Mouse (Mus musculus) lung, embryonic 16.5 days (tissue): ENCODE results near the gene Eya4. TPM values are rescaled to one million over a fixed set of nuclear protein-coding genes. Genes with fewer than 3 reads are reported as not detected.
A peak's percentile ranks its signal among the peaks of the same experiment; 100 is the strongest.

Experiments used
- ATAC-seq: fragments of 200-750 bp; cut with Nextera tagmentation; 2 replicates; pipeline ENCODE4 v1.8.0; 2017; ENCODE audit warnings: low read depth, mild to moderate bottlenecking, moderate library complexity
- H3K27ac ChIP-seq: fragments of 300-500 bp; sonication (generic); 2 replicates; pipeline ENCODE4 v1.5.1; 2014; ENCODE audit warnings: mild to moderate bottlenecking, control low read depth, low read length
- H3K27me3 ChIP-seq: fragments of 300-500 bp; sonication (generic); 2 replicates; pipeline ENCODE4 v1.6.1; 2014; ENCODE audit warnings: low read depth, low read length, mixed read lengths; ENCODE audit not compliant: control insufficient read depth, insufficient read depth
- H3K36me3 ChIP-seq: fragments of 300-500 bp; sonication (generic); 2 replicates; pipeline ENCODE4 v1.6.1; 2014; ENCODE audit warnings: low read length; ENCODE audit not compliant: control insufficient read depth, insufficient read depth
- H3K4me1 ChIP-seq: fragments of 300-500 bp; sonication (generic); replicated peaks from 2 replicates; pipeline ENCODE4 v1.6.1; 2014; ENCODE audit warnings: low read length, mixed read lengths; ENCODE audit not compliant: control insufficient read depth, insufficient read depth
- H3K4me2 ChIP-seq: fragments of 300-500 bp; sonication (generic); 2 replicates; pipeline ENCODE4 v1.6.1; 2014; ENCODE audit warnings: low read depth, low read length, control low read depth
- H3K4me3 ChIP-seq: fragments of 300-500 bp; sonication (generic); 2 replicates; pipeline ENCODE4 v1.5.1; 2014; ENCODE audit warnings: mild to moderate bottlenecking, low read length, control low read depth
- H3K9ac ChIP-seq: fragments of 300-500 bp; sonication (generic); 2 replicates; pipeline ENCODE4 v1.6.1; 2014; ENCODE audit warnings: low read length, control low read depth
- H3K9me3 ChIP-seq: fragments of 300-500 bp; sonication (generic); 2 replicates; pipeline ENCODE4 v1.6.1; 2016; ENCODE audit warnings: low read length; ENCODE audit not compliant: control insufficient read depth
- WGBS: fragments of 180-500 bp; shearing (Covaris S2); extraction: QIAGEN DNeasy Blood & Tissue Kit; methylation state at CpG from one replicate; pipeline ENCODE4 v1.1.7; 2014; 5-methylcytosine and 5-hydroxymethylcytosine counted together
- polyA plus RNA-seq: library from polyadenylated mRNA; unstranded; fragments of >200 nt; fragmentation: Nextera tagmentation; extraction: Ambion mirVana; gene quantifications from 2 replicates; pipeline ENCODE4 v1.2.1, GENCODE M21; 2015

Eya4 gene
- polyA plus RNA-seq, result 0.70 and 0.78 TPM in 2 replicates

GRCm38 (mm10) chr10:23350011-23350911, at the start of gene Eya4:
Eya4 (minus strand) TSS chr10:23350786.
- Histone ChIP-seq H3K4me2 (peak within 1 kb of the TSS; percentile 87), H3K9ac (peak within 1 kb of the TSS; percentile 64), H3K9me3 (no peaks in the 10 kb centered on the region), H3K27ac (no peak within 1 kb of the TSS), H3K36me3 (no peaks in the 10 kb centered on the region), H3K27me3 (peaks cover 22% of the 10 kb centered on the region), H3K4me3 (peak within 1 kb of the TSS; percentile 60), H3K4me1 (peaks cover 24% of the 10 kb centered on the region)
- 2% methylated on average over 50 of the region's 79 CpGs for WGBS
- peak; percentile 80 for ATAC-seq

- no peak for ATAC-seq
- WGBS, result 85% methylated on average over 3 of the region's 3 CpGs
- Histone ChIP-seq H3K27me3 (no peaks in the 10 kb centered on the region), H3K27ac (no peak overlapping the region), H3K36me3 (no peaks in the 10 kb centered on the region), H3K4me3 (no peak overlapping the region), H3K4me1 (peaks cover 8% of the 10 kb centered on the region), H3K4me2 (no peak overlapping the region), H3K9me3 (no peaks in the 10 kb centered on the region), H3K9ac (no peak overlapping the region)
These were observed 44.8 kb upstream of the Eya4 start for GRCm38 (mm10) chr10:23395399-23395798.

- peaks cover 8% of the 10 kb centered on the region for H3K4me1 ChIP-seq
- peak; percentile 34; the same call in 1 of the 2 replicates for ATAC-seq
- H3K9me3 ChIP-seq, result no peaks in the 10 kb centered on the region
- H3K4me2 ChIP-seq, result no peak overlapping the region
- no peak overlapping the region for H3K4me3 ChIP-seq
- no peaks in the 10 kb centered on the region for H3K36me3 ChIP-seq
- 64% methylated on average over 11 of the region's 11 CpGs for WGBS
- no peak overlapping the region for H3K9ac ChIP-seq
- no peaks in the 10 kb centered on the region for H3K27me3 ChIP-seq
- 0 out of 2 replicates have a peak overlapping the region, but pooled peaks have one; percentile 2 for H3K27ac ChIP-seq
These were observed 44.1 kb upstream of the Eya4 start for GRCm38 (mm10) chr10:23394556-23395245.

- Histone ChIP-seq H3K9ac (no peak overlapping the region), H3K27ac (0 out of 2 replicates have a peak overlapping the region, but pooled peaks have one; percentile 2), H3K4me2 (no peak overlapping the region), H3K36me3 (no peaks in the 10 kb centered on the region), H3K4me1 (peaks cover 8% of the 10 kb centered on the region), H3K4me3 (no peak overlapping the region), H3K9me3 (no peaks in the 10 kb centered on the region), H3K27me3 (no peaks in the 10 kb centered on the region)
- peak; percentile 70 for ATAC-seq
- 18% methylated on average over 6 of the region's 6 CpGs for WGBS
These were observed 43.6 kb upstream of the Eya4 start for GRCm38 (mm10) chr10:23394152-23394551.

GRCm38 (mm10) chr10:23363866-23364265, 13.3 kb upstream of the Eya4 start:
- H3K4me3 ChIP-seq, result no peak overlapping the region
- H3K4me1 ChIP-seq, result no peaks in the 10 kb centered on the region
- H3K9ac ChIP-seq, result no peak overlapping the region
- no peak overlapping the region for H3K27ac ChIP-seq
- H3K27me3 ChIP-seq, result no peaks in the 10 kb centered on the region
- no peak overlapping the region for H3K4me2 ChIP-seq
- ATAC-seq, result no peak
- 86% methylated on average over 6 of the region's 6 CpGs for WGBS
- H3K9me3 ChIP-seq, result no peaks in the 10 kb centered on the region
- no peaks in the 10 kb centered on the region for H3K36me3 ChIP-seq

- Histone ChIP-seq H3K4me3 (peak overlapping the region; percentile 60), H3K27me3 (peaks cover 22% of the 10 kb centered on the region), H3K4me1 (peaks cover 19% of the 10 kb centered on the region), H3K9ac (peak overlapping the region; percentile 64), H3K36me3 (no peaks in the 10 kb centered on the region), H3K27ac (no peak overlapping the region), H3K9me3 (no peaks in the 10 kb centered on the region), H3K4me2 (peak overlapping the region; percentile 87)
- ATAC-seq, result peak; percentile 51
- under 1% methylated on average over 32 of the region's 33 CpGs for WGBS
These were observed 1.1 kb downstream of the Eya4 start for GRCm38 (mm10) chr10:23349392-23350010.

- Histone ChIP-seq H3K9ac (peak overlapping the region; percentile 12; the same call in 1 of the 2 replicates), H3K4me1 (peaks cover 15% of the 10 kb centered on the region), H3K27ac (no peak overlapping the region), H3K4me2 (peak overlapping the region; percentile 87), H3K27me3 (peaks cover 22% of the 10 kb centered on the region), H3K4me3 (peak overlapping the region; percentile 60), H3K36me3 (no peaks in the 10 kb centered on the region), H3K9me3 (no peaks in the 10 kb centered on the region)
- WGBS, result under 1% methylated on average over 22 of the region's 22 CpGs
- peak; percentile 21; the same call in 1 of the 2 replicates for ATAC-seq
These were observed 1.6 kb downstream of the Eya4 start for GRCm38 (mm10) chr10:23348893-23349391.

- H3K4me1 ChIP-seq, result peaks cover 15% of the 10 kb centered on the region
- no peaks in the 10 kb centered on the region for H3K36me3 ChIP-seq
- H3K9ac ChIP-seq, result no peak overlapping the region; the same call in 1 of the 2 replicates
- no peak overlapping the region for H3K27ac ChIP-seq
- 2% methylated on average over 34 of the region's 34 CpGs for WGBS
- H3K4me3 ChIP-seq, result peak overlapping the region; percentile 60
- peaks cover 22% of the 10 kb centered on the region for H3K27me3 ChIP-seq
- H3K4me2 ChIP-seq, result peak overlapping the region; percentile 87
- ATAC-seq, result no peak
- H3K9me3 ChIP-seq, result no peaks in the 10 kb centered on the region
These were observed 2.3 kb downstream of the Eya4 start for GRCm38 (mm10) chr10:23348101-23348892.
